ENCODE assay signal across 16 mouse cellular contexts in the genomic region with DNA sequence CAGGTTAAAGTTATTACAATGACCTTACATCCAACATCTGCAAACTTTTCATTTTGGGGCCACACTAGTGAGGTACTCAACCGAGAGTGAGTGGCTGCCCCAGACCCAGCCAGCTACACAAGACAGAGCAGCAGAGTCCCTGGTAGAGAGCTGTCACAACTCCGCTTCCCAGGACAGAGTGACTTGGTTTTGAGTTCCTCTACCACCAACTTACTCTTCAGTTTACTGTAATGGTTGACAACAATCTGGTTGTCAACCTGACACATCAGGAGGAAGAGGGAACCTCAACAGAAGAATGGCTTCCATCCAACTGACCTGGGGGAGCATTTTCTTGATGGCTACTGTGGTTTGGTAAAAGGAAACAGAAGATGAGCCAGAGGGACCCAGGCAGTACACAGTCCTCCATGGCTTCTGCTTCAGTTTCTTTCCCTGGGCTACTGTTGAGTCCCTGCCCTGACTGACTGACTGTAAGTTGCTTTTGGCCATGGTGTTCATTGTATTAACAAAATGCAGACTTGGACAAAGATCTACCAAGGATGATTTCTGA.
"Had no signal": no experiment of that assay in that cellular context is flagged by ENCODE, and none has a peak within 500 bp of the region (broad histone marks: within the 10 kb centered on the region; RNA-seq: fewer than 3 reads in every experiment).

No protein-coding gene starts in this region.

- DNase-seq: kidney, adult 18-20 months; kidney, adult 9 months; kidney, postnatal 25 days; layer of hippocampus, postnatal 36 days; liver, embryonic 13.5 days; lung, adult 2 months; lung, postnatal 14 days; lung, postnatal 4 days; thymus, adult 18-20 months; thymus, postnatal 4 days had no signal

- ATAC-seq: midbrain, embryonic 15.5 days had no signal

- H3K4me2 ChIP-seq: liver, embryonic 13.5 days; midbrain, embryonic 15.5 days; neural tube, embryonic 13.5 days had no signal

- H3K9ac ChIP-seq: liver, embryonic 13.5 days; midbrain, embryonic 15.5 days; neural tube, embryonic 13.5 days had no signal

- H3K4me3 ChIP-seq: left cerebral cortex, adult 2 months; liver, embryonic 13.5 days; megakaryocyte, embryonic 14.5 days; midbrain, embryonic 10.5 days; midbrain, embryonic 15.5 days; myocyte; neural tube, embryonic 13.5 days had no signal

- H3K27ac ChIP-seq: left cerebral cortex, adult 2 months; liver, embryonic 13.5 days; midbrain, embryonic 10.5 days; midbrain, embryonic 15.5 days; neural tube, embryonic 13.5 days had no signal

- H3K9me3 ChIP-seq: midbrain, embryonic 15.5 days had no signal

- H3K27me3 ChIP-seq: liver, embryonic 13.5 days; megakaryocyte, embryonic 14.5 days; midbrain, embryonic 15.5 days; neural tube, embryonic 13.5 days had no signal

- H3K36me3 ChIP-seq: midbrain, embryonic 15.5 days; neural tube, embryonic 13.5 days had no signal
